Mouse (Mus musculus) inflammation-experienced regulatory T-cells, adult 6 months (primary cell): ENCODE measurements around the gene Zbtb14. TPM values are rescaled to one million over a fixed set of nuclear protein-coding genes. Genes with fewer than 3 reads are reported as not detected.

ENCODE experiments used
- polyA plus RNA-seq, 3 experiments: library from polyadenylated mRNA; unstranded; fragments of 100-300 nt; shearing (Covaris generic); gene quantifications; one replicate each; pipeline ENCODE4 v1.2.1; 2017

The Zbtb14 gene
- polyA plus RNA-seq, 3 experiments from 2014 or later = 14.7 to 19.7 (median 18.6) TPM

Other genes starting within 250 kb of the Zbtb14 start
- gene Akain1, start 56.3 kb downstream of the Zbtb14 start, polyA plus RNA-seq = not detected